Mouse (Mus musculus) limb, embryonic 10.5 days (tissue): ENCODE measurements around the gene Farsa. TPM values are rescaled to one million over a fixed set of nuclear protein-coding genes. Genes with fewer than 3 reads are reported as not detected.
"Not testable (repeated sequence)": the region's sequence is repeated elsewhere in the genome, so short reads cannot be mapped to it uniquely, and the experiment has no call there.

Experiments
- DNase-seq: peaks from one replicate; pipeline ENCODE4 v3.0.0-alpha.2; 2017; ENCODE audit warnings: low spot score
- H3K27ac ChIP-seq: fragments of 300-500 bp; sonication (generic); 2 replicates; pipeline ENCODE4 v1.5.1; 2016; ENCODE audit warnings: mild to moderate bottlenecking
- H3K27me3 ChIP-seq: fragments of 300-500 bp; sonication (generic); 2 replicates; pipeline ENCODE4 v1.6.1; 2016; ENCODE audit warnings: low read depth, mild to moderate bottlenecking; ENCODE audit not compliant: poor library complexity, severe bottlenecking
- H3K36me3 ChIP-seq: fragments of 300-500 bp; sonication (generic); 2 replicates; pipeline ENCODE4 v1.6.1; 2016; ENCODE audit warnings: mild to moderate bottlenecking, moderate library complexity
- H3K4me1 ChIP-seq: fragments of 300-500 bp; sonication (generic); 2 replicates; pipeline ENCODE4 v1.6.1; 2016
- H3K4me3 ChIP-seq: fragments of 300-500 bp; sonication (generic); 2 replicates; pipeline ENCODE4 v1.5.1; 2016; ENCODE audit warnings: mild to moderate bottlenecking, moderate library complexity
- H3K9me3 ChIP-seq: fragments of 300-500 bp; sonication (generic); replicated peaks from 2 replicates; pipeline ENCODE4 v1.6.1; 2016; ENCODE audit warnings: mild to moderate bottlenecking
- WGBS: fragments of 180-500 bp; shearing (Covaris S2); methylation state at CpG from one replicate; pipeline ENCODE4 v1.1.7; 2016; 5-methylcytosine and 5-hydroxymethylcytosine counted together
- polyA plus RNA-seq: library from polyadenylated mRNA; unstranded; fragments of >200 nt; fragmentation: Nextera tagmentation; extraction: Ambion mirVana; gene quantifications from 2 replicates; pipeline ENCODE4 v1.2.1, GENCODE M21; 2016

Gene Farsa
- polyA plus RNA-seq, 1 experiment from 2014 or later = 149 TPM

GRCm38 (mm10) chr8:84823653-84824052, 33.1 kb upstream of the Farsa start:
- no peaks in the 10 kb centered on the region for H3K36me3 ChIP-seq
- WGBS = 1% methylated on average over 18 of the region's 18 CpGs
- peaks cover 23% of the 10 kb centered on the region for H3K4me1 ChIP-seq
- H3K27me3 ChIP-seq = peaks cover 13% of the 10 kb centered on the region
- peak overlapping the region; percentile 36 for H3K4me3 ChIP-seq
- no peaks in the 10 kb centered on the region for H3K9me3 ChIP-seq
- DNase-seq = peak; percentile 87
- H3K27ac ChIP-seq = 0 out of 2 replicates have a peak overlapping the region, but pooled peaks have one; percentile 3

- H3K4me1 ChIP-seq = peaks cover 23% of the 10 kb centered on the region
- no peak overlapping the region for H3K27ac ChIP-seq
- DNase-seq = no peak
- WGBS = 73% methylated on average over 4 of the region's 4 CpGs
- peaks cover 13% of the 10 kb centered on the region for H3K27me3 ChIP-seq
- no peak overlapping the region for H3K4me3 ChIP-seq
- H3K9me3 ChIP-seq = no peaks in the 10 kb centered on the region
- H3K36me3 ChIP-seq = no peaks in the 10 kb centered on the region
Observed at GRCm38 (mm10) chr8:84825636-84826035, 31.2 kb upstream of the Farsa start.

- H3K27me3 ChIP-seq = peaks cover 13% of the 10 kb centered on the region
- H3K4me1 ChIP-seq = peaks cover 23% of the 10 kb centered on the region
- H3K27ac ChIP-seq, H3K36me3 ChIP-seq, H3K9me3 ChIP-seq, H3K4me3 ChIP-seq, DNase-seq: not testable (repeated sequence)
- 89% methylated on average over 2 of the region's 2 CpGs for WGBS
Observed at GRCm38 (mm10) chr8:84826518-84826917, 30.3 kb upstream of the Farsa start.

- Histone ChIP-seq H3K27me3 (no peaks in the 10 kb centered on the region), H3K36me3 (peaks cover 32% of the 10 kb centered on the region), H3K27ac (peak within 1 kb of the TSS; percentile 97), H3K9me3 (no peaks in the 10 kb centered on the region), H3K4me1 (peaks cover 22% of the 10 kb centered on the region), H3K4me3 (peak within 1 kb of the TSS; percentile 78)
- 80% methylated on average over 11 of the region's 11 CpGs for WGBS
- DNase-seq = no peak
Observed at GRCm38 (mm10) chr8:84831490-84831889, 25.3 kb upstream of the Farsa start, which contains the start of gene Gadd45gip1. TSS of gene Gadd45gip1 (plus strand) at chr8:84831522.

GRCm38 (mm10) chr8:84832034-84832717, 24.6 kb upstream of the Farsa start:
- WGBS = 1% methylated on average over 59 of the region's 59 CpGs
- Histone ChIP-seq H3K4me1 (peaks cover 29% of the 10 kb centered on the region), H3K4me3 (peak overlapping the region; percentile 78)

GRCm38 (mm10) chr8:84832759-84833742, 23.7 kb upstream of the Farsa start:
- no peaks in the 10 kb centered on the region for H3K27me3 ChIP-seq
- 69% methylated on average over 10 of the region's 10 CpGs for WGBS
- DNase-seq = no peak
- H3K4me1 ChIP-seq = peaks cover 38% of the 10 kb centered on the region
- H3K27ac ChIP-seq = peak overlapping the region; percentile 97
- no peaks in the 10 kb centered on the region for H3K9me3 ChIP-seq
- H3K4me3 ChIP-seq = peak overlapping the region; percentile 78
- H3K36me3 ChIP-seq = peaks cover 47% of the 10 kb centered on the region

More at GRCm38 (mm10) chr8:84832034-84832717, 24.6 kb upstream of the Farsa start:
- Histone ChIP-seq H3K9me3 (no peaks in the 10 kb centered on the region), H3K36me3 (peaks cover 38% of the 10 kb centered on the region), H3K27me3 (no peaks in the 10 kb centered on the region), H3K27ac (peak overlapping the region; percentile 97)
- DNase-seq = peak; percentile 89

- H3K9me3 ChIP-seq = no peaks in the 10 kb centered on the region
- WGBS = 89% methylated on average over 19 of the region's 19 CpGs
- H3K36me3 ChIP-seq = peaks cover 59% of the 10 kb centered on the region
- H3K27ac ChIP-seq = no peak overlapping the region
- peaks cover 43% of the 10 kb centered on the region for H3K4me1 ChIP-seq
- no peaks in the 10 kb centered on the region for H3K27me3 ChIP-seq
- no peak for DNase-seq
- no peak overlapping the region for H3K4me3 ChIP-seq
Observed at GRCm38 (mm10) chr8:84834002-84834865, 22.6 kb upstream of the Farsa start.

GRCm38 (mm10) chr8:84834866-84835855, 21.6 kb upstream of the Farsa start:
- DNase-seq = no peak

GRCm38 (mm10) chr8:84837149-84837911, 19.5 kb upstream of the Farsa start:
- H3K9me3 ChIP-seq = no peaks in the 10 kb centered on the region
- peak overlapping the region; percentile 31 for H3K4me3 ChIP-seq
- peak overlapping the region; percentile 75 for H3K27ac ChIP-seq
- H3K4me1 ChIP-seq = peaks cover 49% of the 10 kb centered on the region
- H3K36me3 ChIP-seq = peaks cover 74% of the 10 kb centered on the region
- peak; percentile 68 for DNase-seq
- no peaks in the 10 kb centered on the region for H3K27me3 ChIP-seq
- 42% methylated on average over 8 of the region's 8 CpGs for WGBS

More at GRCm38 (mm10) chr8:84834866-84835855, 21.6 kb upstream of the Farsa start:
- Histone ChIP-seq H3K9me3 (no peaks in the 10 kb centered on the region), H3K4me3 (no peak overlapping the region), H3K27ac (no peak overlapping the region), H3K4me1 (peaks cover 49% of the 10 kb centered on the region), H3K36me3 (peaks cover 61% of the 10 kb centered on the region), H3K27me3 (no peaks in the 10 kb centered on the region)
- 89% methylated on average over 10 of the region's 10 CpGs for WGBS

- Histone ChIP-seq H3K4me3 (peak overlapping the region; percentile 31), H3K27ac (peak overlapping the region; percentile 75), H3K9me3 (no peaks in the 10 kb centered on the region), H3K36me3 (peaks cover 81% of the 10 kb centered on the region), H3K4me1 (peaks cover 50% of the 10 kb centered on the region), H3K27me3 (no peaks in the 10 kb centered on the region)
- WGBS = 79% methylated on average over 15 of the region's 15 CpGs
- DNase-seq = no peak
Observed at GRCm38 (mm10) chr8:84837912-84838470, 18.8 kb upstream of the Farsa start.
